Mouse (Mus musculus): Measurements from ENCODE around the gene Sall4. TPM values are rescaled to one million over a fixed set of nuclear protein-coding genes. Genes with fewer than 3 reads are reported as not detected.

The Sall4 gene
- polyA plus RNA-seq, 1 experiment from 2014 or later: 10.9 TPM

GRCm38 (mm10) chr2:168707766-168708165 is 60.0 kb downstream of the Sall4 start:
- no peak overlapping the region for H3K4me3 ChIP-seq (ENCODE audit: low read depth, low read length)
- no peaks in the 10 kb centered on the region for H3K27me3 ChIP-seq (ENCODE audit: control insufficient read depth, insufficient read depth, low read length)
- H3K27ac ChIP-seq (ENCODE audit: low read depth, low read length): no peak overlapping the region
- 47% methylated on average over 9 of the region's 9 CpGs for WGBS
- no peak overlapping the region for H3K9ac ChIP-seq (ENCODE audit: low read length)
- no peaks in the 10 kb centered on the region for H3K9me3 ChIP-seq (ENCODE audit: control insufficient read depth, low read length)
- no peak overlapping the region for H3K4me2 ChIP-seq (ENCODE audit: low read depth, low read length, severe bottlenecking)
- no peaks in the 10 kb centered on the region for H3K36me3 ChIP-seq (ENCODE audit: control insufficient read depth, insufficient read depth, low read length)
- no peaks in the 10 kb centered on the region for H3K4me1 ChIP-seq (replicated peaks; ENCODE audit: control insufficient read depth, insufficient read depth, low read length)
- ATAC-seq (replicated peaks; ENCODE audit: low FRiP score): no peak
- DNase-seq (ENCODE audit: low spot score): no peak

GRCm38 (mm10) chr2:168702266-168702665 is 65.5 kb downstream of the Sall4 start:
- 56% methylated on average over 13 of the region's 13 CpGs for WGBS

More at GRCm38 (mm10) chr2:168702266-168702665, 65.5 kb downstream of the Sall4 start:
- no peaks in the 10 kb centered on the region for H3K27me3 ChIP-seq (ENCODE audit: control insufficient read depth, insufficient read depth, low read length)
- no peaks in the 10 kb centered on the region for H3K4me1 ChIP-seq (replicated peaks; ENCODE audit: control insufficient read depth, insufficient read depth, low read length)
- no peak overlapping the region for H3K4me2 ChIP-seq (ENCODE audit: low read depth, low read length, severe bottlenecking)
- H3K9me3 ChIP-seq (ENCODE audit: control insufficient read depth, low read length): no peaks in the 10 kb centered on the region; the same call in 1 of the 2 replicates
- H3K27ac ChIP-seq (ENCODE audit: low read depth, low read length): no peak overlapping the region
- no peak overlapping the region for H3K4me3 ChIP-seq (ENCODE audit: low read depth, low read length)
- H3K9ac ChIP-seq (ENCODE audit: low read length): no peak overlapping the region; the same call in 1 of the 2 replicates
- H3K36me3 ChIP-seq (ENCODE audit: control insufficient read depth, insufficient read depth, low read length): no peaks in the 10 kb centered on the region; the same call in 1 of the 2 replicates
- ATAC-seq (replicated peaks; ENCODE audit: low FRiP score): no peak
- DNase-seq (ENCODE audit: low spot score): no peak

Other genes with a start within 250 kb of the Sall4 start
- gene Nfatc2, start 166.3 kb downstream of the Sall4 start, polyA plus RNA-seq (2014; fragmentation: Nextera tagmentation; extraction: Ambion mirVana): 0.55 and 0.89 TPM in 2 replicates
- gene Atp9a, start 25.5 kb downstream of the Sall4 start, polyA plus RNA-seq (2014; fragmentation: Nextera tagmentation; extraction: Ambion mirVana): 18.0 and 18.6 TPM in 2 replicates
- gene Zfp64, start 187.6 kb upstream of the Sall4 start, polyA plus RNA-seq (2014; fragmentation: Nextera tagmentation; extraction: Ambion mirVana): 37.8 and 39.4 TPM in 2 replicates

Measured in forebrain, embryonic 11.5 days (tissue).